Mouse (Mus musculus) bone marrow macrophage, adult 2 months (primary cell): ENCODE data around the gene Lix1l. TPM values are rescaled to one million over a fixed set of nuclear protein-coding genes. Genes with fewer than 3 reads are reported as not detected.

Source experiments
- H3K27ac ChIP-seq: 2 replicates; pipeline ENCODE4 v1.5.1; 2012; ENCODE audit warnings: low read depth, low read length; ENCODE audit not compliant: insufficient read depth
- H3K4me1 ChIP-seq: 2 replicates; pipeline ENCODE4 v1.6.1; 2012; ENCODE audit warnings: low read length; ENCODE audit not compliant: control insufficient read depth, insufficient read depth
- H3K4me3 ChIP-seq: 2 replicates; pipeline ENCODE4 v1.5.1; 2012; ENCODE audit warnings: mild to moderate bottlenecking, low read length, moderate library complexity; ENCODE audit not compliant: insufficient read depth
- CTCF ChIP-seq: IDR thresholded peaks from 2 replicates; pipeline ENCODE4 v1.5.1; 2012; ENCODE audit warnings: low read depth, mild to moderate bottlenecking, low read length, moderate library complexity
- POLR2A ChIP-seq: IDR thresholded peaks from 2 replicates; pipeline ENCODE4 v1.6.1; 2012; ENCODE audit warnings: mild to moderate bottlenecking, low read depth, low read length, borderline replicate concordance
- polyA plus RNA-seq: library from polyadenylated mRNA; stranded (reverse); fragments of >200 nt; gene quantifications from 2 replicates; pipeline ENCODE4 v1.2.4, GENCODE M21; 2012; ENCODE audit not compliant: missing spikeins, insufficient read depth, insufficient read length

Gene Lix1l
- polyA plus RNA-seq, 1 experiment, result 23.4 TPM

- TF ChIP-seq POLR2A, result no peak
- TF ChIP-seq CTCF, result no peak
- H3K4me3 ChIP-seq, result peak overlapping the region; percentile 55
- peaks cover 52% of the 10 kb centered on the region for H3K4me1 ChIP-seq
- peak overlapping the region; percentile 98 for H3K27ac ChIP-seq
These were observed 25.5 kb upstream of the Lix1l start for GRCm38 (mm10) chr3:96575272-96575984.

GRCm38 (mm10) chr3:96576005-96576658 is 24.8 kb upstream of the Lix1l start:
- TF ChIP-seq POLR2A, result peak; percentile 8; the same call in 1 of the 2 replicates
- no peak for TF ChIP-seq CTCF
- Histone ChIP-seq H3K27ac (peak overlapping the region; percentile 98), H3K4me1 (peaks cover 45% of the 10 kb centered on the region), H3K4me3 (peak overlapping the region; percentile 55)

GRCm38 (mm10) chr3:96576690-96577541 is 24.0 kb upstream of the Lix1l start, which contains the start of gene Gm16253:
Gene Gm16253 (plus strand): TSS chr3:96576984.
- Histone ChIP-seq H3K27ac (peak within 1 kb of the TSS; percentile 98), H3K4me1 (peaks cover 37% of the 10 kb centered on the region), H3K4me3 (peak within 1 kb of the TSS; percentile 55)
- TF ChIP-seq POLR2A (no peak), CTCF (no peak)

DNA sequence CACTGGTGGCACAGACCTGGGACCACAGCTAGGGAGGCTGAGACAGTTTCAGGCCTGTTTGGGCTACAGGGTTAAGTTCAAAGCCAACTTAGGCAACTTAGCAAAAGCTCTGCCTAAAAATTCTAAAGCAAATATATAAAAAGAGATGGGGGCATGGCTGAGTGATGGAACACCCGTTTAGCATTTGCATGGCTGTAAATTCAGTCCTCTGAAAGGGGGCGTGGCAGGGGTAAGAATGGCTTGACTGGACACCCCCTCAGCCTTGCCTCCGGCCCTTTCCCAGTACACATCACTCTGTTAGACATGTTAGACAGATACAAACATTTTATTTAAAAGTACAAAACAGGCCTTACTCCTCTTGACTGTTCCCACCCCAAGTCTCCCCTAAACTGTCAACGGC is 23.4 kb upstream of the Lix1l start:
- TF ChIP-seq CTCF (no peak), POLR2A (no peak)
- Histone ChIP-seq H3K4me3 (peak overlapping the region; percentile 47), H3K27ac (peak overlapping the region; percentile 96), H3K4me1 (peaks cover 33% of the 10 kb centered on the region)

GRCm38 (mm10) chr3:96578561-96579238 is 22.2 kb upstream of the Lix1l start:
- TF ChIP-seq CTCF, result no peak; the same call in 1 of the 2 replicates
- no peak for TF ChIP-seq POLR2A
- Histone ChIP-seq H3K27ac (peak overlapping the region; percentile 91), H3K4me1 (peaks cover 33% of the 10 kb centered on the region), H3K4me3 (peak overlapping the region; percentile 51)

DNA sequence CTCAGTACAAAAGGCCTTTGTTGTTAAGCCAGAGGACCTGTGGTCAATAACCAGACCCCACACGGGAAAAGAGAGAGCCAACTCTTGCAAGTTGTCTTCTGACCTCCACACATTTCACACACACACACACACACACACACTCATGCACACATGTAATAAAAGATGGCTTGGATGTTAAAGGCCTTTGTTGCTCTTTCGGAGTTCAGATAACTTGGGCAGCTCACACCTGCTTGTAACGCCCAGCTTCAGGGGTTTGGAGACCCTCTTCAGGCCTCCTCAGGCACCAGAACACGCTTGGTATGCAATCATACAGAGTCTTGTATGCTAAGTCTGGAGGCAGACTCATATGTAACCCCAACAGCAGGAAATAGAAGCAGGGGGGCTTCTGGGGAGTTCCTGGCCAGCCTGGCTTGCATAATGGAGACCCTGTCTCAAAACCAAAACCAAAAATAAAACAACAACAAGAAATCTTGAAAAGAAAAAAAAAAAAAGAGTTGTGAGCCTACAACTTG is 21.7 kb upstream of the Lix1l start:
- H3K4me1 ChIP-seq, result peaks cover 33% of the 10 kb centered on the region
- TF ChIP-seq CTCF (no peak), POLR2A (no peak)
- peak overlapping the region; percentile 51 for H3K4me3 ChIP-seq
- peak overlapping the region; percentile 91 for H3K27ac ChIP-seq

DNA sequence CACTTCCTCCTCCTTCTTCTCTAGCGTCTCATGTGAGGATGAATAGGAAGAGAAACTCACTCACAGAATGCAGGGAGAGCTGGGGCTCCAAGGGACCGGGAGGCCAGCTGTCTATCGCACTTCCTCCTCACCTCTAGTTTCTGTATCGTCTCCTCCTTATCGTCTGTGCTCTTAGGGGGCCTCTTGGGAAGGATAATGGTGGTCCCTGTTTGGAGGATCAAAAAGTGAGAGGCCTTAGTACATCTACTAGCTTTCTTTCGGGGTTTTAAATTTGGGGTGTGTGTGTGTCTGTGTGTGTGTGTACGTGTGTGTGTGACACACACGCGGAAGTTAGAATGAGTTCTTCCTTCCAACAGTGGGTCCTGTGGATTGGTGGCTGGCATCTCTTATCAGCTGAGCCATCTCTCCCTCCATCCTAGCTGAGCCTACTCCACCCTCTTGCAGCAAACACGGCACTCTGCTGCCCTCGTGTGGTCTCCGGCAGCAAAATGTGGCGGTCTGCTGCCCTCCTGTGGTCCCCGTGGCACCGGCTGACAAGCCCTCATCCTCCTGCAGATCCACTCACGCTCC is 21.0 kb upstream of the Lix1l start:
- H3K4me3 ChIP-seq, result peak overlapping the region; percentile 51
- TF ChIP-seq CTCF (peak; percentile 100), POLR2A (no peak)
- peak overlapping the region; percentile 91 for H3K27ac ChIP-seq
- peaks cover 33% of the 10 kb centered on the region for H3K4me1 ChIP-seq

- H3K27ac ChIP-seq, result no peak overlapping the region
- peaks cover 22% of the 10 kb centered on the region for H3K4me1 ChIP-seq
- TF ChIP-seq CTCF (no peak), POLR2A (no peak)
- no peak overlapping the region for H3K4me3 ChIP-seq
These were observed 19.8 kb upstream of the Lix1l start for GRCm38 (mm10) chr3:96581141-96581540.
